Mouse (Mus musculus) macrophage (primary cell): ENCODE measurements around the gene Otulin. TPM values are rescaled to one million over a fixed set of nuclear protein-coding genes. Genes with fewer than 3 reads are reported as not detected.

Experiments used
- H3K27ac ChIP-seq: fragments of 350-480 bp; formaldehyde crosslinking; 2 replicates; pipeline ENCODE4 v1.9.0; 2021
- H3K36me3 ChIP-seq: fragments of 350-480 bp; formaldehyde crosslinking; 2 replicates; pipeline ENCODE4 v1.9.0; 2021; ENCODE audit errors: inconsistent target
- H3K4me3 ChIP-seq: fragments of 350-480 bp; formaldehyde crosslinking; 2 replicates; pipeline ENCODE4 v1.9.0; 2021; ENCODE audit errors: inconsistent target
- H3K79me2 ChIP-seq: fragments of 350-480 bp; formaldehyde crosslinking; 2 replicates; pipeline ENCODE4 v1.9.0; 2021; ENCODE audit errors: inconsistent target
- WGBS: methylation state at CpG from one replicate; pipeline ENCODE4 v1.1.7; 2026; ENCODE audit warnings: inconsistent platforms; ENCODE audit not compliant: missing documents; 5-methylcytosine and 5-hydroxymethylcytosine counted together
- polyA plus RNA-seq: library from polyadenylated mRNA; stranded (reverse); fragments of 250-400 nt; gene quantifications from 3 replicates; pipeline ENCODE4 v1.2.4, GENCODE M21; 2018; ENCODE audit warnings: inconsistent platforms

Otulin gene
- polyA plus RNA-seq, 1 experiment from 2014 or later = 52.3 TPM

DNA sequence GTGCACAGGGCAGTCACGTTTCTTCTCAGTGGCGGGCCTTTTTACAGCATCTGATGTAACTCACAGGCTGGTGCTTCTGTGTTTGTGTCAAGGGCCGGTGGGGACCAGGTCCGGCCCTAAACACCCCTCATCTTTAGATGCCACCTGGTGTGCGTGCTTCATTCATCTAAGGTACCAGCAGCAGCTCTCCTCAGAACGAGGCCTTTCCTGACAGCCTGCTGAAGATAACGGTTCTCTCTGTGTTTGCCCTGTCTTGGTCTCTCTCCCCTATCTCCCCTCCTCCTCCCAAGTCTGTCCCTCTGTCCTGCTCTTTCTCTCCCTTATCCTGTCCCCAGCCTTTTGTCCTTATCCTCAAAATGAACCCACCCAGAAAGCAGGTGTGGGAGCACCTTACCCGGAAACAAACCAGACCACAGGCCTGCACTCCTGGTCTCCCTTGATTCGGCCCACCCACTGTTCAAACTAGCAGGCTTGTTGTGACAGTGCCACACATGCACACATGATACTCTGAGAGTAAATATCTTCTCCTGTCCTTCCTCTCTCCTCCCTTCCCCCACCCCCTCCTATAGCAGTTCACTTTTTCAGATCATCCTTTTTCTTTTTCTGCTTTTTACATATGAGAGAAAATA is 36.5 kb upstream of the Otulin start:
- no peak overlapping the region for H3K4me3 ChIP-seq
- H3K36me3 ChIP-seq = no peaks in the 10 kb centered on the region
- peaks cover 85% of the 10 kb centered on the region for H3K79me2 ChIP-seq
- 51% methylated on average over 9 of the region's 9 CpGs for WGBS
- H3K27ac ChIP-seq = peak overlapping the region; percentile 93

DNA sequence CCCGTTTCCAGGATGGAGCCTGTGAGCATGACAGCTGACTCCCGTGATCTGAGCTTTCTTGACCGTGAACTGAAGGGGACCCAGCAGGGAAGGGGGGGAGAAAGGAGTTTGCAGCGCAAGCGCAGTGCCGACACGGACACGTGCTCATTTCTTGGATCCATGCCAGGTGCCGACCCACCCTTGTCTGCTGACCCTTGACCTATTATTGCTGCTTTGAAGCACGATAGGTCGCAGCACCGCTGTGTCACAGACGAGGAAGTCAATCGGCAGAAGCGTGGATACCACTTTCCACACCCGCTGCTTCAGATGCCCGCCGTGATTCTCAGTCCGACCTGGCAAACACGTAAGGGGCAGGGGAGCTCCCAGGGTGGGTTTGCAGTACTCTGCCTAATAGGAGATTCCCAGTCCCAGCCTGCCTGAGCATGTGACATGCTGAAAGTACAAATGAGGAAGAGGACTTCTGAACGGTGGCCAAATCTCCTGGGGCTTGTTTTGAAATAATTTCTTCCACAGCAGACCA is 35.0 kb upstream of the Otulin start:
- Histone ChIP-seq H3K79me2 (peaks cover 77% of the 10 kb centered on the region), H3K36me3 (peaks cover 12% of the 10 kb centered on the region), H3K27ac (peak overlapping the region; percentile 93), H3K4me3 (no peak overlapping the region)
- 24% methylated on average over 19 of the region's 21 CpGs for WGBS

DNA sequence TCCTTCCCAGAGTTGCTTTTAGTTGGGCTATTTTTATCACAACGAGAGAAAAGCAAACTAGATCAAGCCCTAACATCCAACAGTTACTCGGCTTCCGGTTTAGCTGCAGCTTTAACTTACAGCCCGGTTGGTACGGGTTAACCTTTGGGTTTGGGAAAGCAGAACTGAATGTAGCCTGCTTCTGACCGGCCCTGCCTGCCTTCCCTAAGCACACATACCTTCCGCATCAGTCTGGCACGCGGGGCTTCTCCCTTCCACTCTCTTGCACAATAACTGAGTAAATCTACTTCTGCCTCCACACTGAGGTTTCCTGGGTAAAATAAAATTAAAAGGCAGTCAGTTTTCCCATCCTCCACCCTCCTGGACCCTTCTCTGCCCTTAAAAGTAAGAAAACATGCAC is 33.6 kb upstream of the Otulin start:
- H3K79me2 ChIP-seq = peaks cover 63% of the 10 kb centered on the region
- peak overlapping the region; percentile 93 for H3K27ac ChIP-seq
- H3K4me3 ChIP-seq = no peak overlapping the region
- WGBS = 0% methylated on average over 7 of the region's 9 CpGs
- H3K36me3 ChIP-seq = peaks cover 25% of the 10 kb centered on the region

DNA sequence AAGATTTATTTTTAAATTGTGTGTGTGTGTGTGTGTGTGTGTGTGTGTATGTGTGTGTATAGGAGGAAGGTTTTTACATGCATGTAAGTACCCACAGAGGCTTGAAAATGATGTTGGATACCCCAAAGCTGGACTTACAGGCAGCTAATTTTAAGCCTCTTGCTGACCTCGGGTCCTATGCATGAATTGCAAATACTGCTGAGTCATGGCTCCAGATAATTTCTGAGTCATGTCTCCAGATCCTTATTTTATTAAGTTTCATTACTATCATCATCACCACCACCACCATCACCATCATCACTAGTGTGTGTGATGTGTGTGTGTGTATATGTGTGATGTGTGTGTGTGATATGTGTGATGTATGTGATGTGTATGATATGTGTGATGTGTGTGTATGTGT is 32.2 kb upstream of the Otulin start:
- Histone ChIP-seq H3K27ac (0 out of 2 replicates have a peak overlapping the region, but pooled peaks have one; percentile 15), H3K79me2 (peaks cover 49% of the 10 kb centered on the region), H3K36me3 (peaks cover 39% of the 10 kb centered on the region), H3K4me3 (no peak overlapping the region)
- WGBS = 6% methylated on average over 1 of the region's 1 CpGs

DNA sequence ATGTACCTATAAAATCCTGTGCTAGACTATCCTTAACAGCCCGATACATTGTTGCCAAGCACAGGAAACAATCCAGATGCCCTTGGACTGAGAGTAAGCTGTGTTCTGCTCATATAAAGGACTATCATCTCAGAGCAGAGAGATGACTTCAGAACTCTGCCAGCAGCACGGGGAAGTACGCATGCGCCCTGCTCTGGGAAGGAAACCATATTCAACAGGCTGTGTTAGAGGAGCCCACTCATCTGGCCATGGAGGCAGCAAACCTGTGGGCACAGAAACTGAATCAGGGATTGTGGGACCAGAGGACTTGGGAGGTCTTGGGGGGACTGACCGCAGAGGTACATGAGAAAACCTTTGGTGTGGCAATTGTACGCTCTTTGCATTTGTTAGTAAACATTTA is 31.2 kb upstream of the Otulin start:
- WGBS = 88% methylated on average over 6 of the region's 6 CpGs
- peaks cover 39% of the 10 kb centered on the region for H3K79me2 ChIP-seq
- no peak overlapping the region for H3K4me3 ChIP-seq
- peaks cover 49% of the 10 kb centered on the region for H3K36me3 ChIP-seq
- H3K27ac ChIP-seq = peak overlapping the region; percentile 12; the same call in 1 of the 2 replicates

DNA sequence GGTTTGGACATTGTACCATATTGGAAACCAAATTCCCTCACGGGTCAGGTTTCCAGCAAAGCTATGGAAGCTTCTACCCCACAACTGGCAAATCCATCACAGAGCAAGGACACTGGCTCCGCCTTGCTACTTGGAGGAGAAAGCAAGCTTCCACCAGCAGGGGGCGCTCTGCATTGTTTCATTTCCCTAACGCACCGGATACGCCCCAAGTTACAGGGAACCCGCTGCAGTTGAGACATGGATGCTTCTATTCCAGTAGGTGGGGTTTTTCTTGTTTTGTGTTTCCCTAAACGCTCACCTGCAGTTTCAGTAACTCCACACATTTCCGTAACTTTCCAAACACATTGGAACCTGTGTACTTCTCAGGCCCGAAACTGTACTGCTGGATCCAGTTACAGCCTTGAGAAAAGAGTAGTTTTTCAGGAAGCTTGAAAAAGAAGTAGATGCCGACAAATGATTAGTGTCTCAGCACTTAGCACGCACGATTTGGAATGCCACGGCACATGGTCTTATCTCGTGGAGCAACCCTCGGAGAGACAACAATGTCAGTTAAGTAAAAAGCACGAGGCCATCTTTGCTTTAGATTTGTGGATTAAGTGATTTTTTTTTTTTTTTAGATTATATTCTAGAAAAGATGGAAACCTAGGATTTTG is 29.2 kb upstream of the Otulin start:
- peaks cover 21% of the 10 kb centered on the region; the same call in 1 of the 2 replicates for H3K79me2 ChIP-seq
- peaks cover 63% of the 10 kb centered on the region for H3K36me3 ChIP-seq
- H3K4me3 ChIP-seq = no peak overlapping the region
- H3K27ac ChIP-seq = no peak overlapping the region; the same call in 1 of the 2 replicates
- WGBS = 33% methylated on average over 17 of the region's 17 CpGs

DNA sequence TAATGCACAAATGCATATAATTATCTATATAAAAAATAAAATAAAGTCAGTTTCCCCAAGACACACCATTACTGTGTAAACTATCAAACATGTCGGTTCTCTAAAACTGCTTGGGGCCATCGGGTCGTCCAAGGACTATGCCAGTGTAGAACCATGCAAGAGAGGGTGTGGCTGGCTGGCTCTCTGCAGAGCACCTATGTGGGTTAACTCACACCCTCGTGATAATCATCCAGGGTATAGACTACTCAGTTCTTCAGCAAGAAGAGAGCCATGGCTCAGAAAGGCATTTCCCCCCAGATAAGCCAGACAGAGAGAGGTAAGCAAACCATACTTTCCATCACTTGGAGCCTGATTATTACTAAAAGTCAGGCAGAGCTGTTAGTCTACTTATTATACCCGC is 28.6 kb upstream of the Otulin start:
- H3K36me3 ChIP-seq = peaks cover 66% of the 10 kb centered on the region

DNA sequence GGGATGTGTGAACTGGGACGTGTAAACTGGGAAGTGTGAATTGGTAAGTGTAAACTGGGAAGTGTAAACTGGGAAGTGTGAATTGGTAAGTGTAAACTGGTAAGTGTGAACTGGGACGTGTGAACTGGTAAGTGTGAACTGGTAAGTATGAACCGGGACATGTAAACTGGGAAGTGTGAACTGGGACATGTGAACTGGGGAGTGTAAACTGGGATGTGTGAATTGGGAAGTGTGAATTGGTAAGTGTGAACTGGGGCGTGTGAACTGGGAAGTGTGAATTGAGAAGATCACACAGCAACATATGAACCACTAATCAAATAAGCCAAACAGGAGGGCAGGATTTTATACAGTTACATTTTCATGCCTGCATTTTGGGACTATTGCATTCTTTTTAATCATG is 27.9 kb upstream of the Otulin start:
- Histone ChIP-seq H3K36me3 (peaks cover 71% of the 10 kb centered on the region), H3K4me3 (no peak overlapping the region), H3K27ac (no peak overlapping the region), H3K79me2 (peaks cover 20% of the 10 kb centered on the region; the same call in 1 of the 2 replicates)
- 91% methylated on average over 4 of the region's 4 CpGs for WGBS

More for the DNA sequence above, 28.6 kb upstream of the Otulin start:
- Histone ChIP-seq H3K27ac (no peak overlapping the region), H3K4me3 (no peak overlapping the region), H3K79me2 (peaks cover 21% of the 10 kb centered on the region; the same call in 1 of the 2 replicates)
- WGBS = 98% methylated on average over 5 of the region's 5 CpGs

DNA sequence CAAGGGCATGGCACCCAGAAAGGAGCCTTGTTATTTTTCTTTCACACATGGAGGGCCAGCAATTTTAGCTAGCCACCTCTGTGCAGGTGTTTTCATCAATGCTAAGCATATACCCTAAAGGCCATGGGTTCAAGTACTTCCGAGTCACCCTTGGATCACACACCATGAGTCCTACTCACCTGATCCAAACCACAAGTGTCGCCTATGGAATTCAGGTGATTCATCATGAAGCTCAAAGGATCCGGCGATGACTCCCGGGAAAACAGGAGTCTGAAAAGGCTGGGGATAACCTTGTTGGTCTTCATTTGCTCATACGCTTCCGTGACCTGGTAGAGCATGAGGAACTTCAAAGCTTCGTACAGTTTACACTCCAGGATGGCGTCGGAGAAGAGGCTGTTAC is 27.4 kb upstream of the Otulin start:
- Histone ChIP-seq H3K79me2 (peaks cover 16% of the 10 kb centered on the region; the same call in 1 of the 2 replicates), H3K4me3 (no peak overlapping the region), H3K36me3 (peaks cover 71% of the 10 kb centered on the region), H3K27ac (no peak overlapping the region)
- 95% methylated on average over 10 of the region's 10 CpGs for WGBS

DNA sequence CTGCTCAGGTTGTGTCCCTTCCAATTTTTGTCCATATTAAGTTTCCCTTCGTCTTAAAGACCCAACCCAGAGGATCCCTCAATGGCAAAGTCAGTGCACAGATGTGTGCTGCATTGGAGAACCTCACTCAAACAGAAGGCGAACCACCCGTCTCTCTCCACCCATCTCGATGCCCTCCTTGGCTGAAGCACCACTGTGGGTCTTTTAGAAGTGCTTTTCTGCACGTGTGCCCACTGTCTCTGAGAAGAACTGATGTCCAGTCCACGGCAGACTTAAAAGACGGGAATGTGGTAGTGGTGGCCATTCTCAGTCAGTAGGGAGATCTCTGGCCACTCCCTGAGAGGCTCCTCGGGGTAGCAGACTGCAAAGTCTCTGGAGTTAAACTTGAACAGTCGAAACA is 26.1 kb upstream of the Otulin start:
- H3K36me3 ChIP-seq = peaks cover 70% of the 10 kb centered on the region
- H3K4me3 ChIP-seq = no peak overlapping the region
- H3K27ac ChIP-seq = no peak overlapping the region
- WGBS = 91% methylated on average over 9 of the region's 9 CpGs
- H3K79me2 ChIP-seq = peaks cover 3% of the 10 kb centered on the region; the same call in 1 of the 2 replicates

DNA sequence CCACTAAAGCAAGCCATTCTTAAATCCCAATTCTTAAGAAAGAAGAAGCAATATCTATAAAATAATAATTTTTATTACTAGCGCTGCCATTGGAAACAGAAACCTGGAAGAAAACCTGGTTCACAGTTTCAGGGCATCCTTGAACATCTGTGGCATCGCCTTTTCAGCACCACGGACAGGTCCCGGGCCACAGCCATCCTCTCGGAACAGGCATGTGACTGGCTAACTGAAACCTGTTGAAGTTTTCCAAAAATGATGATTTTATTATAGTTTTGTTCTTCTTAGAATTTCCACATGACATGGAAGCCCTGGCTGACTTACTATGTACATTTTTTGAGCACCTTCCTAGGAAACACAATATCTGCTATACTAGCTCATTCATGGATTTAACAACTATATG is 24.5 kb upstream of the Otulin start:
- Histone ChIP-seq H3K27ac (no peak overlapping the region), H3K36me3 (peaks cover 55% of the 10 kb centered on the region), H3K4me3 (no peak overlapping the region), H3K79me2 (no peaks in the 10 kb centered on the region; the same call in 1 of the 2 replicates)
- WGBS = 82% methylated on average over 4 of the region's 5 CpGs

DNA sequence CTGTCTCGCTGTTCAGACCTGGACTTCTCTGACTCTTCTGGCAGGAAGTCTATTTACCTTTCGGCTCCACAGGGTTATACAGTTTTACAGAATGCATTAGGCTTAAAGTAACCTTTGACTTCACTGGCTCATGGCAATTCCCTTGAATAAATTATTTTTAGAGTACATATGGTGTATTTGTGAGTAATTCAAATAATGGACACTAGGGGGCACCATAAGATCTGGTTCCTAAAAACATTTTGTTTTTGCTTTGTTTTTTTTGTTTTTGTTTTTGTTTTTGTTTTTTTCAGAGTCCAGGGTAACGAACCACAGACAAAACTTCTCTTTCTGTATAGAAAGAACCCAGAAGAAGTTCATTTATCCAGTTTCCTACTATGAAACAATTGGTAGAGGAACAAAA is 17.2 kb upstream of the Otulin start:
- no peak overlapping the region for H3K27ac ChIP-seq
- no peak overlapping the region for H3K4me3 ChIP-seq
- no peaks in the 10 kb centered on the region for H3K36me3 ChIP-seq
- H3K79me2 ChIP-seq = no peaks in the 10 kb centered on the region
- 67% methylated on average over 3 of the region's 3 CpGs for WGBS

DNA sequence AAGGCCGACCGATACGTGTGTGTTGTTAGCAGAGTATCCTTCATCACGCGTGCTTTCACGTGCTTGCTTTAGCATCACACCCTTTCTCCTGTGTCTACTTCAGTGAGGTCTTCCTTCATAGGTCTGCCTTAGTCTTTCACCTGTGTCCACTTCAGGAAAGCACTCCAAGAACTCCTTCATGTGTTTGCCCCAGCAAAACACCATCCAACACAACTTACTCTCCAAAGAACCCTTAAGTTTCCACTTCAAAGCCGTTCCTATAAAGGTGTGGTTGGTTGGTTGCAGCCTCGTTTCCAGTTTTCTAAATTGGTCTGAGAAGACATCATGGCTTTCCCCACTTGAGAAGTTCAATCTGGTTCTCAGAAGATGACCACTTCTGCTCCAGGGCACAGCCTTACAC is 16.2 kb upstream of the Otulin start:
- no peaks in the 10 kb centered on the region for H3K79me2 ChIP-seq
- WGBS = 91% methylated on average over 8 of the region's 8 CpGs
- no peaks in the 10 kb centered on the region for H3K36me3 ChIP-seq
- H3K4me3 ChIP-seq = no peak overlapping the region
- H3K27ac ChIP-seq = no peak overlapping the region

DNA sequence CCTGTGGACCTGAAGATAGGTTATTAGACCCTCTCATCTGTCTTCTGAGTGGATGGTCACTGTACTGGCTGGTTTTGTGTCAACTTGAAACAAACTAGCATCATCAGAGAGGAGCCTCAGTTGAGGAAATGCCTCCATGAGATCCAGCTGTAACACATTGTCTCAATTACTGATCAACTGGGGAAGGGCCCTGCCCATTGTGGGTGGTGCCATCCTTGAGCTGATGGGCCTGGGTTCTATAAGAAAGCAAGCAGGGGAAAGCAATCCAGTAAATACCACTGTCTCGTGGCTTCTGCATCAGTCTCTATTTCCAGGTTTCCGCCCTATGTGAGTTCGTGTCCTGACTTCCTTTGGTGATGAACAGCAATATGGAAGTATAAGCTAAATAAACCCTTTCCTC is 14.8 kb upstream of the Otulin start:
- Histone ChIP-seq H3K27ac (no peak overlapping the region), H3K36me3 (no peaks in the 10 kb centered on the region), H3K79me2 (no peaks in the 10 kb centered on the region), H3K4me3 (no peak overlapping the region)
- WGBS = 86% methylated on average over 3 of the region's 3 CpGs

DNA sequence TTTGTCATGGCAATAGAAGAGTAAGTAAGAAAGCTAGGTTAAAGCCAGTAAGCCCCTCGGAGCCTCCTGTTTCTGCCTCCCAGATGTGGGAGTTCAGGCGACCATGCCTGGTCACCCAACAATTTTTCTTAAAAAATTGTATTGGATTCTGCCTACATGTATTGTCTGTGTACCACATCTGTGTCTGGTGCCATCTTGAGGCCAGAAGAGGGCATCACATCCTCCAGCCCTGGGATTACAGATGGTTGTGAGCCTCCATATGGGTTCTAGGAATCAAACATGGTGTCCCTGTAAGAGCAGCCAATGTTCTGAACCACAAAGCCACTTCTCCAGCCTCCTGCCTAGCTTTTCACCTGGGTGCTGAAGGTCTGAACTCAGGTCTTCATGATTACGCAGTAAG is 12.4 kb upstream of the Otulin start:
- H3K79me2 ChIP-seq = no peaks in the 10 kb centered on the region
- no peak overlapping the region for H3K27ac ChIP-seq
- H3K36me3 ChIP-seq = no peaks in the 10 kb centered on the region
- no peak overlapping the region for H3K4me3 ChIP-seq
- WGBS = 90% methylated on average over 3 of the region's 3 CpGs
